Mouse (Mus musculus): Measurements from ENCODE around the gene Dhx34. TPM values are rescaled to one million over a fixed set of nuclear protein-coding genes. Genes with fewer than 3 reads are reported as not detected.

Gene Dhx34
- polyA plus RNA-seq, 1 experiment from 2014 or later, result 36.6 TPM

- 81% methylated on average over 13 of the region's 13 CpGs for WGBS
- H3K27ac ChIP-seq (ENCODE audit: low read length), result no peak overlapping the region
- ATAC-seq (ENCODE audit: insufficient read depth, low FRiP score), result no peak
Observed at GRCm38 (mm10) chr7:16203505-16203903, 18.3 kb downstream of the Dhx34 start.

GRCm38 (mm10) chr7:16202756-16203504, 18.9 kb downstream of the Dhx34 start:
- no peak for ATAC-seq (ENCODE audit: insufficient read depth, low FRiP score)
- Histone ChIP-seq H3K9ac (ENCODE audit: low read length) (no peak overlapping the region), H3K9me3 (replicated peaks; ENCODE audit: control insufficient read depth, low read length) (no peaks in the 10 kb centered on the region), H3K36me3 (ENCODE audit: control insufficient read depth, insufficient read depth, low read length) (peaks cover 4% of the 10 kb centered on the region), H3K4me1 (ENCODE audit: control insufficient read depth, insufficient read depth, low read length) (no peaks in the 10 kb centered on the region), H3K27me3 (ENCODE audit: control insufficient read depth, insufficient read depth, low read length) (no peaks in the 10 kb centered on the region), H3K4me2 (ENCODE audit: low read depth, low read length) (no peak overlapping the region), H3K4me3 (replicated peaks; ENCODE audit: low read length) (no peak overlapping the region; the same call in 1 of the 2 replicates), H3K27ac (ENCODE audit: low read length) (no peak overlapping the region)
- 83% methylated on average over 15 of the region's 15 CpGs for WGBS

More at GRCm38 (mm10) chr7:16203505-16203903, 18.3 kb downstream of the Dhx34 start:
- H3K27me3 ChIP-seq (ENCODE audit: control insufficient read depth, insufficient read depth, low read length), result no peaks in the 10 kb centered on the region
- no peak overlapping the region for H3K4me2 ChIP-seq (ENCODE audit: low read depth, low read length)
- no peaks in the 10 kb centered on the region for H3K9me3 ChIP-seq (replicated peaks; ENCODE audit: control insufficient read depth, low read length)
- H3K4me1 ChIP-seq (ENCODE audit: control insufficient read depth, insufficient read depth, low read length), result no peaks in the 10 kb centered on the region
- H3K4me3 ChIP-seq (replicated peaks; ENCODE audit: low read length), result no peak overlapping the region; the same call in 1 of the 2 replicates
- H3K9ac ChIP-seq (ENCODE audit: low read length), result 0 out of 2 replicates have a peak overlapping the region, but pooled peaks have one; percentile 31
- peaks cover 4% of the 10 kb centered on the region for H3K36me3 ChIP-seq (ENCODE audit: control insufficient read depth, insufficient read depth, low read length)

GRCm38 (mm10) chr7:16201136-16201535, 20.7 kb downstream of the Dhx34 start:
- H3K27ac ChIP-seq (ENCODE audit: low read length), result no peak overlapping the region
- WGBS, result 84% methylated on average over 6 of the region's 6 CpGs
- no peaks in the 10 kb centered on the region for H3K27me3 ChIP-seq (ENCODE audit: control insufficient read depth, insufficient read depth, low read length)
- H3K36me3 ChIP-seq (ENCODE audit: control insufficient read depth, insufficient read depth, low read length), result peaks cover 4% of the 10 kb centered on the region
- no peaks in the 10 kb centered on the region for H3K9me3 ChIP-seq (replicated peaks; ENCODE audit: control insufficient read depth, low read length)
- no peak overlapping the region for H3K9ac ChIP-seq (ENCODE audit: low read length)
- no peak for ATAC-seq (ENCODE audit: insufficient read depth, low FRiP score)
- H3K4me2 ChIP-seq (ENCODE audit: low read depth, low read length), result no peak overlapping the region
- H3K4me3 ChIP-seq (replicated peaks; ENCODE audit: low read length), result no peak overlapping the region
- H3K4me1 ChIP-seq (ENCODE audit: control insufficient read depth, insufficient read depth, low read length), result no peaks in the 10 kb centered on the region

GRCm38 (mm10) chr7:16198540-16198939, 23.3 kb downstream of the Dhx34 start:
- Histone ChIP-seq H3K4me3 (replicated peaks; ENCODE audit: low read length) (no peak overlapping the region), H3K4me2 (ENCODE audit: low read depth, low read length) (no peak overlapping the region), H3K27me3 (ENCODE audit: control insufficient read depth, insufficient read depth, low read length) (no peaks in the 10 kb centered on the region), H3K9me3 (replicated peaks; ENCODE audit: control insufficient read depth, low read length) (no peaks in the 10 kb centered on the region), H3K36me3 (ENCODE audit: control insufficient read depth, insufficient read depth, low read length) (no peaks in the 10 kb centered on the region; the same call in 1 of the 2 replicates), H3K4me1 (ENCODE audit: control insufficient read depth, insufficient read depth, low read length) (no peaks in the 10 kb centered on the region), H3K9ac (ENCODE audit: low read length) (no peak overlapping the region), H3K27ac (ENCODE audit: low read length) (no peak overlapping the region)
- WGBS, result 84% methylated on average over 11 of the region's 11 CpGs
- ATAC-seq (ENCODE audit: insufficient read depth, low FRiP score), result no peak

GRCm38 (mm10) chr7:16197166-16197565, 24.7 kb downstream of the Dhx34 start:
- Histone ChIP-seq H3K27ac (ENCODE audit: low read length) (no peak overlapping the region), H3K27me3 (ENCODE audit: control insufficient read depth, insufficient read depth, low read length) (no peaks in the 10 kb centered on the region), H3K36me3 (ENCODE audit: control insufficient read depth, insufficient read depth, low read length) (no peaks in the 10 kb centered on the region; the same call in 1 of the 2 replicates), H3K4me1 (ENCODE audit: control insufficient read depth, insufficient read depth, low read length) (no peaks in the 10 kb centered on the region), H3K9ac (ENCODE audit: low read length) (0 out of 2 replicates have a peak overlapping the region, but pooled peaks have one; percentile 18), H3K4me3 (replicated peaks; ENCODE audit: low read length) (no peak overlapping the region), H3K9me3 (replicated peaks; ENCODE audit: control insufficient read depth, low read length) (no peaks in the 10 kb centered on the region), H3K4me2 (ENCODE audit: low read depth, low read length) (no peak overlapping the region)
- WGBS, result 66% methylated on average over 5 of the region's 5 CpGs
- peak; percentile 3; the same call in 1 of the 2 replicates for ATAC-seq (ENCODE audit: insufficient read depth, low FRiP score)

- 47% methylated on average over 6 of the region's 6 CpGs for WGBS
- no peak overlapping the region for H3K27ac ChIP-seq (ENCODE audit: low read length)
- H3K4me2 ChIP-seq (ENCODE audit: low read depth, low read length), result no peak overlapping the region
Observed at GRCm38 (mm10) chr7:16196616-16197015, 25.2 kb downstream of the Dhx34 start.

GRCm38 (mm10) chr7:16193702-16194101, 28.1 kb downstream of the Dhx34 start:
- Histone ChIP-seq H3K27me3 (ENCODE audit: control insufficient read depth, insufficient read depth, low read length) (0 out of 2 replicates have a peak, but pooled peaks cover 4% of the 10 kb centered on the region), H3K9ac (ENCODE audit: low read length) (no peak overlapping the region), H3K27ac (ENCODE audit: low read length) (no peak overlapping the region), H3K36me3 (ENCODE audit: control insufficient read depth, insufficient read depth, low read length) (no peaks in the 10 kb centered on the region), H3K4me2 (ENCODE audit: low read depth, low read length) (no peak overlapping the region), H3K9me3 (replicated peaks; ENCODE audit: control insufficient read depth, low read length) (no peaks in the 10 kb centered on the region), H3K4me1 (ENCODE audit: control insufficient read depth, insufficient read depth, low read length) (no peaks in the 10 kb centered on the region), H3K4me3 (replicated peaks; ENCODE audit: low read length) (no peak overlapping the region)
- 44% methylated on average over 3 of the region's 3 CpGs for WGBS
- no peak for ATAC-seq (ENCODE audit: insufficient read depth, low FRiP score)

More at GRCm38 (mm10) chr7:16196616-16197015, 25.2 kb downstream of the Dhx34 start:
- Histone ChIP-seq H3K4me3 (replicated peaks; ENCODE audit: low read length) (no peak overlapping the region), H3K27me3 (ENCODE audit: control insufficient read depth, insufficient read depth, low read length) (no peaks in the 10 kb centered on the region), H3K4me1 (ENCODE audit: control insufficient read depth, insufficient read depth, low read length) (no peaks in the 10 kb centered on the region), H3K36me3 (ENCODE audit: control insufficient read depth, insufficient read depth, low read length) (no peaks in the 10 kb centered on the region; the same call in 1 of the 2 replicates), H3K9me3 (replicated peaks; ENCODE audit: control insufficient read depth, low read length) (no peaks in the 10 kb centered on the region), H3K9ac (ENCODE audit: low read length) (no peak overlapping the region)
- no peak for ATAC-seq (ENCODE audit: insufficient read depth, low FRiP score)

GRCm38 (mm10) chr7:16192315-16192714, 29.5 kb downstream of the Dhx34 start:
- Histone ChIP-seq H3K27me3 (ENCODE audit: control insufficient read depth, insufficient read depth, low read length) (0 out of 2 replicates have a peak, but pooled peaks cover 4% of the 10 kb centered on the region), H3K36me3 (ENCODE audit: control insufficient read depth, insufficient read depth, low read length) (no peaks in the 10 kb centered on the region), H3K4me3 (replicated peaks; ENCODE audit: low read length) (no peak overlapping the region), H3K27ac (ENCODE audit: low read length) (no peak overlapping the region), H3K9me3 (replicated peaks; ENCODE audit: control insufficient read depth, low read length) (no peaks in the 10 kb centered on the region), H3K9ac (ENCODE audit: low read length) (no peak overlapping the region), H3K4me2 (ENCODE audit: low read depth, low read length) (no peak overlapping the region), H3K4me1 (ENCODE audit: control insufficient read depth, insufficient read depth, low read length) (no peaks in the 10 kb centered on the region)
- ATAC-seq (ENCODE audit: insufficient read depth, low FRiP score), result peak; percentile 35; the same call in 1 of the 2 replicates
- WGBS, result 15% methylated on average over 5 of the region's 5 CpGs

- no peak overlapping the region for H3K4me3 ChIP-seq (replicated peaks; ENCODE audit: low read length)
- H3K27me3 ChIP-seq (ENCODE audit: control insufficient read depth, insufficient read depth, low read length), result 0 out of 2 replicates have a peak, but pooled peaks cover 4% of the 10 kb centered on the region
- H3K27ac ChIP-seq (ENCODE audit: low read length), result no peak overlapping the region
- no peaks in the 10 kb centered on the region for H3K36me3 ChIP-seq (ENCODE audit: control insufficient read depth, insufficient read depth, low read length)
- H3K9ac ChIP-seq (ENCODE audit: low read length), result no peak overlapping the region
- H3K9me3 ChIP-seq (replicated peaks; ENCODE audit: control insufficient read depth, low read length), result no peaks in the 10 kb centered on the region
- WGBS, result 79% methylated on average over 8 of the region's 8 CpGs
- H3K4me1 ChIP-seq (ENCODE audit: control insufficient read depth, insufficient read depth, low read length), result no peaks in the 10 kb centered on the region
- no peak overlapping the region for H3K4me2 ChIP-seq (ENCODE audit: low read depth, low read length)
- no peak for ATAC-seq (ENCODE audit: insufficient read depth, low FRiP score)
Observed at GRCm38 (mm10) chr7:16187494-16187893, 34.3 kb downstream of the Dhx34 start.

Data from stomach, embryonic 16.5 days (tissue).